Mouse (Mus musculus) olfactory bulb, adult 2 months (tissue): ENCODE data around the gene Sec24d.

Experiments used
- CTCF ChIP-seq: fragments of 200-500 bp; IDR thresholded peaks from 2 replicates; pipeline ENCODE4 v1.5.1; 2012; ENCODE audit warnings: low read depth, mild to moderate bottlenecking, low read length, moderate library complexity; ENCODE audit not compliant: insufficient read depth
- POLR2A ChIP-seq: fragments of 200-500 bp; IDR thresholded peaks from 2 replicates; pipeline ENCODE4 v1.6.1; 2012; ENCODE audit warnings: mild to moderate bottlenecking, low read depth, low read length, moderate library complexity; ENCODE audit not compliant: insufficient read depth

DNA sequence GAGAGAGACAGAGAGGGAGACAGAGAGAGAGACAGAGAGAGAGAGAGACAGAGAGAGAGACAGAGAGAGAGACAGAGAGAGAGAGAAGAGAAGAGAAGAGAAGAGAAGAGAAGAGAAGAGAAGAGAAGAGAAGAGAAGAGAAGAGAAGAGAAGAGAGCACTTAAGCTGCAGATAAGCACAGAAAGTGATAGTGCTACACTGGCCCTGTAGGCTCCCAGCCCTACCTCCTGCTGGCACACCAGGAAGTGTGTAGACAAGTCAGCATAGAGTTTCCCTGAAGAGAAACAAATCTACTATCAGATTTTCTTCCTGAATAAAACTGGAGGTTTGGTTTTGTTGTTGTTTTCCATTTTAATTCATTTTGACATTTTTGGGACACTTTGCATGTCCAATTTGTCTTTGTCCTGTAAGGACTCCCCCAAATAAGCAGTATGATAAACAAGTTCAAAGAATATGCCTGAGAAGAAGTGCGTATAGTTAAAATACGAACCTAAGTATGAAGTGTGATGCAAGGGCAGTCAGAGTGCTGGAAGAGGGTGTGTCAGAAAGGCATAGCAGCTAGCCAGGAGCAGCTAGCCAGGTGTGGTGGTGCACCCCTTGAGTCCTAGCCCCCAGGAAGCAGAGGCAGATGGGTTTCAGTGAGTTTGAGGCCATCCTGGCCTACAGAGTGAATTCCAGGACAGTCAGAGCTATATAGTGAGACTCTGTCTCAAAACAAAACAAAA is 65.2 kb downstream of the Sec24d start:
- no peak for TF ChIP-seq POLR2A
- TF ChIP-seq CTCF = no peak
